9 mouse cellular contexts compared by ENCODE assay signal in the genomic region with DNA sequence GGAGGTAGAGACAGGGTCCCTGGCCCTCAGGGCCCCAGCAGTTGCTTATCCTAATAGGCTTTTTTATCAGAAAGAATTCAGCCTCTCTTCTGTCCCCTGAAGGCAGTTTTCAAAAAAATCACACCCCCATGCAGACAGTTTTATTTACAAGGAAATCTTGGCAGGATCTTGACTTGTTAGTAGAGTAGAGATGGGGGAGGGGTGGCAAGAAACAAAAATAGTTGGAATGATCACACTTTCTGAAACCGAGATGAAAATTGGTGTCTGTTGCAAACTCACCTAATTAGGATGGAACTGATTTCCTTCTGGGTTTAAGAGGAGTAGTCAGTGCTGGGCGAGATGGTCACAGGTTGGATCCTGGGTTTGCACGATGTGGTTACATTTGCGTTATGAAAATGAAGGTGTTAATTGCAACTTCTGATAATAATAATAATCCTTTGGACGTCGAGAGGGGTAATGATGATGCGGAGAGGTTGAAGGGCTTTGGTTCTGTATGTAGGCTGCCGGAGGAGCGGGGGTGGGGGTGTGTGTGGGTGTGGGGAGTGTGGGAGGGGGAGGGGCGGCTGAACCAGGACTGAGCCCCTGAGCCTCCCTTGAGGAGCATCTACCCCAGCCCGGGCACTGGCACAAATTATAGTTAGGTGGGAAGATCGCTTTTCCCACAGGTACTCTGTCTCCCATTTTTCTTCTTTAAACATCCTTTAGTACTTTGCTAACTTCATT. TPM values are rescaled to one million over a fixed set of nuclear protein-coding genes. Genes with fewer than 3 reads are reported as not detected.
A peak's percentile ranks its signal among the peaks of the same experiment; 100 is the strongest.
DNase-seq lines count a peak whose midpoint lies in the region; ATAC-seq lines count a peak whose summit lies in the region.
"Had no signal": no experiment of that assay in that cellular context is flagged by ENCODE, and none has a peak within 500 bp of the region (broad histone marks: within the 10 kb centered on the region; RNA-seq: fewer than 3 reads in every experiment).

No protein-coding gene starts in this region.

- no peak overlapping the region for H3K27ac ChIP-seq in lung, embryonic 15.5 days
- no peak overlapping the region for H3K27ac ChIP-seq in forebrain, embryonic 11.5 days (ENCODE audit: low read depth, low read length)
- H3K27ac ChIP-seq in intestine, embryonic 16.5 days (ENCODE audit: low read length): no peak overlapping the region
- no peak overlapping the region for H3K27ac ChIP-seq in neural tube, embryonic 14.5 days (ENCODE audit: low read depth, low read length)
- H3K27ac ChIP-seq: liver, embryonic 13.5 days had no signal

- WGBS in lung, embryonic 15.5 days: 6% methylated on average over 12 of the region's 12 CpGs
- 8% methylated on average over 12 of the region's 12 CpGs for WGBS in forebrain, embryonic 11.5 days
- 9% methylated on average over 12 of the region's 12 CpGs for WGBS in intestine, embryonic 16.5 days
- 8% methylated on average over 12 of the region's 12 CpGs for WGBS in neural tube, embryonic 14.5 days

- no peaks in the 10 kb centered on the region for H3K36me3 ChIP-seq in lung, embryonic 15.5 days
- H3K36me3 ChIP-seq in forebrain, embryonic 11.5 days (ENCODE audit: control insufficient read depth, insufficient read depth, low read length): no peaks in the 10 kb centered on the region
- no peaks in the 10 kb centered on the region for H3K36me3 ChIP-seq in intestine, embryonic 16.5 days (ENCODE audit: control insufficient read depth, insufficient read depth, low read length)
- no peaks in the 10 kb centered on the region for H3K36me3 ChIP-seq in neural tube, embryonic 14.5 days (ENCODE audit: control insufficient read depth, insufficient read depth, low read length)
- H3K36me3 ChIP-seq: liver, embryonic 13.5 days had no signal

- peaks cover 40% of the 10 kb centered on the region for H3K4me1 ChIP-seq in lung, embryonic 15.5 days
- peaks cover 4% of the 10 kb centered on the region; the same call in 1 of the 2 replicates for H3K4me1 ChIP-seq in forebrain, embryonic 11.5 days (replicated peaks; ENCODE audit: control insufficient read depth, insufficient read depth, low read length)
- H3K4me1 ChIP-seq in intestine, embryonic 16.5 days (ENCODE audit: control insufficient read depth, insufficient read depth, low read length): peaks cover 15% of the 10 kb centered on the region
- peaks cover 24% of the 10 kb centered on the region for H3K4me1 ChIP-seq in neural tube, embryonic 14.5 days (ENCODE audit: control insufficient read depth, insufficient read depth, low read length)

- H3K27me3 ChIP-seq in lung, embryonic 15.5 days: peaks cover 61% of the 10 kb centered on the region
- H3K27me3 ChIP-seq in forebrain, embryonic 11.5 days (ENCODE audit: control insufficient read depth, insufficient read depth, low read length): peaks cover 13% of the 10 kb centered on the region; the same call in 1 of the 2 replicates
- peaks cover 30% of the 10 kb centered on the region for H3K27me3 ChIP-seq in intestine, embryonic 16.5 days (replicated peaks; ENCODE audit: control insufficient read depth, insufficient read depth, low read length)
- H3K27me3 ChIP-seq in neural tube, embryonic 14.5 days (ENCODE audit: control insufficient read depth, insufficient read depth, low read length): no peaks in the 10 kb centered on the region

- no peaks in the 10 kb centered on the region for H3K9me3 ChIP-seq in lung, embryonic 15.5 days
- H3K9me3 ChIP-seq in forebrain, embryonic 11.5 days (ENCODE audit: control insufficient read depth, low read length): no peaks in the 10 kb centered on the region
- H3K9me3 ChIP-seq in intestine, embryonic 16.5 days (ENCODE audit: control insufficient read depth, low read length): no peaks in the 10 kb centered on the region
- H3K9me3 ChIP-seq in neural tube, embryonic 14.5 days (ENCODE audit: control insufficient read depth, low read length): no peaks in the 10 kb centered on the region
- H3K9me3 ChIP-seq: liver, embryonic 13.5 days had no signal

- H3K4me2 ChIP-seq in lung, embryonic 15.5 days: peak overlapping the region; percentile 99
- H3K4me2 ChIP-seq in forebrain, embryonic 11.5 days (ENCODE audit: low read depth, low read length, severe bottlenecking): peak overlapping the region; percentile 96
- H3K4me2 ChIP-seq in intestine, embryonic 16.5 days (ENCODE audit: low read depth, low read length): peak overlapping the region; percentile 99; the same call in 1 of the 2 replicates
- peak overlapping the region; percentile 99; the same call in 1 of the 2 replicates for H3K4me2 ChIP-seq in neural tube, embryonic 14.5 days (ENCODE audit: low read depth, low read length)

- no peak overlapping the region for H3K4me3 ChIP-seq in lung, embryonic 15.5 days
- peak overlapping the region; percentile 70 for H3K4me3 ChIP-seq in forebrain, embryonic 11.5 days (ENCODE audit: low read depth, low read length)
- H3K4me3 ChIP-seq in intestine, embryonic 16.5 days (ENCODE audit: low read length): no peak overlapping the region; the same call in 1 of the 2 replicates
- H3K4me3 ChIP-seq in neural tube, embryonic 14.5 days (ENCODE audit: low read depth, low read length): peak overlapping the region; percentile 73; the same call in 1 of the 2 replicates

- no peak for DNase-seq in lung, postnatal 10 days
- no peak for DNase-seq in forebrain, embryonic 11.5 days (ENCODE audit: low spot score)
- DNase-seq in spleen, postnatal 10 days (ENCODE audit: low spot score in 2 of 2): no peak
- no peak for DNase-seq in embryo, embryonic 10.5 days (ENCODE audit: low spot score)
- DNase-seq in adrenal gland, adult 8-10 months: no peak
- DNase-seq: liver, embryonic 13.5 days had no signal

- no peak overlapping the region for H3K9ac ChIP-seq in lung, embryonic 15.5 days
- no peak overlapping the region for H3K9ac ChIP-seq in forebrain, embryonic 11.5 days (ENCODE audit: low read length)
- no peak overlapping the region for H3K9ac ChIP-seq in intestine, embryonic 16.5 days (ENCODE audit: low read depth, low read length)
- H3K9ac ChIP-seq in neural tube, embryonic 14.5 days (replicated peaks; ENCODE audit: low read depth, low read length): no peak overlapping the region
- H3K9ac ChIP-seq: liver, embryonic 13.5 days had no signal

- ATAC-seq in lung, embryonic 15.5 days (ENCODE audit: borderline replicate concordance, extremely low read depth, low FRiP score, low TSS enrichment): no peak
- no peak for ATAC-seq in forebrain, embryonic 11.5 days (replicated peaks; ENCODE audit: low FRiP score)
- ATAC-seq in intestine, embryonic 16.5 days: no peak
- no peak for ATAC-seq in neural tube, embryonic 14.5 days (ENCODE audit: low read depth)

RNA-seq across cellular contexts. Expression of gene Rhbdl3, which starts 1.0 kb away (rescaled TPM):
- 1.5 and 2.4 TPM in 2 replicates for polyA plus RNA-seq in lung, embryonic 15.5 days (2015; fragmentation: Nextera tagmentation; extraction: Ambion mirVana)
- 9.0 and 10.8 TPM in 2 replicates for polyA plus RNA-seq in forebrain, embryonic 11.5 days (2014; fragmentation: Nextera tagmentation; extraction: Ambion mirVana)
- 2.0 and 2.1 TPM in 2 replicates for polyA plus RNA-seq in intestine, embryonic 16.5 days (2015; fragmentation: Nextera tagmentation; extraction: Ambion mirVana)
- polyA plus RNA-seq in neural tube, embryonic 14.5 days (2014; fragmentation: Nextera tagmentation; extraction: Ambion mirVana): 3.8 and 6.5 TPM in 2 replicates
- total RNA-seq in adrenal gland, adult 8-10 months (2022): 10 to 100 TPM in 1 of 4 experiments, 1 to 10 TPM in 3; 3.0 to 12.1 (median 7.0) TPM

Comparison
In these comparisons a context has a peak if more than half of its experiments do, and no peak if none do; other contexts are left out.
1. H3K4me3 ChIP-seq: peak in forebrain, embryonic 11.5 days (single experiment) and neural tube, embryonic 14.5 days (single experiment); none in lung, embryonic 15.5 days (single experiment) and intestine, embryonic 16.5 days (single experiment).
2. Peak in every context shown above with its lines, with median percentiles within 50 percentile points of each other: H3K4me2 ChIP-seq.